Mouse (Mus musculus) heart, embryonic 10.5 days (tissue): ENCODE data around the gene Tagap. TPM values are rescaled to one million over a fixed set of nuclear protein-coding genes. Genes with fewer than 3 reads are reported as not detected.
A peak's percentile ranks its signal among the peaks of the same experiment; 100 is the strongest.
"Not testable (repeated sequence)": the region's sequence is repeated elsewhere in the genome, so short reads cannot be mapped to it uniquely, and the experiment has no call there.

Source experiments
- DNase-seq: peaks from one replicate; pipeline ENCODE4 v3.0.0-alpha.2; 2017; ENCODE audit warnings: low spot score
- H3K27ac ChIP-seq: fragments of 300-500 bp; sonication (generic); 2 replicates; pipeline ENCODE4 v1.5.1; 2016; ENCODE audit warnings: mild to moderate bottlenecking
- H3K27me3 ChIP-seq: fragments of 300-500 bp; sonication (generic); 2 replicates; pipeline ENCODE4 v1.6.1; 2016; ENCODE audit warnings: mild to moderate bottlenecking; ENCODE audit not compliant: poor library complexity, insufficient read depth, severe bottlenecking
- H3K36me3 ChIP-seq: fragments of 300-500 bp; sonication (generic); 2 replicates; pipeline ENCODE4 v1.6.1; 2016; ENCODE audit warnings: mild to moderate bottlenecking, moderate library complexity
- H3K4me1 ChIP-seq: fragments of 300-500 bp; sonication (generic); 2 replicates; pipeline ENCODE4 v1.6.1; 2016; ENCODE audit warnings: mild to moderate bottlenecking
- H3K4me3 ChIP-seq: fragments of 300-500 bp; sonication (generic); 2 replicates; pipeline ENCODE4 v1.5.1; 2016; ENCODE audit warnings: mild to moderate bottlenecking, moderate library complexity
- H3K9me3 ChIP-seq: fragments of 300-500 bp; sonication (generic); 2 replicates; pipeline ENCODE4 v1.6.1; 2016; ENCODE audit warnings: mild to moderate bottlenecking, moderate library complexity
- WGBS: fragments of 180-500 bp; shearing (Covaris S2); methylation state at CpG from one replicate; pipeline ENCODE4 v1.1.7; 2016; 5-methylcytosine and 5-hydroxymethylcytosine counted together
- polyA plus RNA-seq: library from polyadenylated mRNA; unstranded; fragments of >200 nt; fragmentation: Nextera tagmentation; extraction: Ambion mirVana; gene quantifications from 2 replicates; pipeline ENCODE4 v1.2.1, GENCODE M21; 2016

Tagap gene
- polyA plus RNA-seq, 1 experiment from 2014 or later, result 0.35 TPM

GRCm38 (mm10) chr17:7946053-7946627 is 20.3 kb downstream of the Tagap start:
- H3K27me3 ChIP-seq, H3K9me3 ChIP-seq, H3K4me1 ChIP-seq, H3K36me3 ChIP-seq, DNase-seq: not testable (repeated sequence)
- 0% methylated on average over 19 of the region's 27 CpGs for WGBS
- Histone ChIP-seq H3K27ac (0 out of 2 replicates have a peak overlapping the region, but pooled peaks have one; percentile 88), H3K4me3 (peak overlapping the region; percentile 62)

- H3K27ac ChIP-seq, H3K4me1 ChIP-seq, H3K4me3 ChIP-seq, H3K9me3 ChIP-seq, H3K36me3 ChIP-seq, H3K27me3 ChIP-seq, DNase-seq: not testable (repeated sequence)
- WGBS, result no CpG with 5 or more reads among the region's 4 CpGs
Observed at GRCm38 (mm10) chr17:7951333-7951732, 25.5 kb downstream of the Tagap start.

GRCm38 (mm10) chr17:7957242-7957641 is 31.4 kb downstream of the Tagap start:
- H3K4me3 ChIP-seq, H3K4me1 ChIP-seq, H3K36me3 ChIP-seq, DNase-seq, H3K27me3 ChIP-seq, H3K9me3 ChIP-seq, H3K27ac ChIP-seq: not testable (repeated sequence)
- WGBS, result 93% methylated on average over 9 of the region's 9 CpGs

GRCm38 (mm10) chr17:7963333-7963732 is 37.5 kb downstream of the Tagap start:
- not testable (repeated sequence) for DNase-seq, H3K27me3 ChIP-seq, H3K27ac ChIP-seq, H3K9me3 ChIP-seq, H3K36me3 ChIP-seq, H3K4me1 ChIP-seq, H3K4me3 ChIP-seq
- WGBS, result 57% methylated on average over 4 of the region's 4 CpGs

DNA sequence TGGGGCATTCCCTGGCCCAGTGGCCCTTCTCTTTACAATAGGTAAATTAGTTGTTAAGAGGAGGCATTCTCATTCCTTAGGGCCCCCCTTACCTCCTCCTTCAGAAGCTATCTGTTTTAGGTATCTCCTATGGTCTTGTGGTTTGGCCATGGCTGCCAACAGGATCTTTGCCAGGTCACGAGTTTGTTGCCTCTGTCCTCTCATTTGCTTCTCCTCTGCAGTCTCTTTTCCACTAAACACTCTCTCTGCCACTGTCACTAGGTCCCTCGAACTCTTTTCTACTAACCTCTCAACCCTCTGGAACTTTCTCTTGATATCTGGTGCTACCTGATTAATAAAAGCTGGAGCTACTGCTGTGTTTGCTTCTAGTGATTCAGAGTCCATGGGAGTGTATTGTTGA is 38.6 kb downstream of the Tagap start:
- not testable (repeated sequence) for H3K4me3 ChIP-seq, H3K36me3 ChIP-seq, H3K27ac ChIP-seq, DNase-seq, H3K4me1 ChIP-seq, H3K27me3 ChIP-seq, H3K9me3 ChIP-seq
- WGBS, result 85% methylated on average over 2 of the region's 2 CpGs

- not testable (repeated sequence) for H3K36me3 ChIP-seq, DNase-seq, H3K4me3 ChIP-seq, H3K4me1 ChIP-seq, H3K27ac ChIP-seq, H3K9me3 ChIP-seq, H3K27me3 ChIP-seq
- 78% methylated on average over 5 of the region's 5 CpGs for WGBS
Observed at GRCm38 (mm10) chr17:7968490-7968889, 42.7 kb downstream of the Tagap start.

DNA sequence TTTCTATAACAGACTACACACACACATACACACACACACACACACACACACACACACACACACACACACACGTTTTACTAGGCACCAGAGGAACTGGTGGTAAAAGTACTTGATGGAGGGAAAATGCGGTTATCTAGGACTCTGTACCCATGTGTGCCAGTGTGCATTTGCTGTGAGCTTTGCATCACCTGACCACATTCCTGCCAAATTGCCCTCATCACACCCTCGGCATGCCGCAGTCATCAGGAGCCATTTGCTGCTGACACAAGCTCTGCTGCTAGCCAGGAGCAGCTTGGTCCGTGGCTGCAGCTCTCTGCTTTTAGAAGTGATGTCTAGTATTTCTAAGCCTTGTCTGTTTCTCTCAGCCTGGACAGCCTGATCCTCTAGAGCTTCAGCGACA is 44.0 kb downstream of the Tagap start:
- not testable (repeated sequence) for H3K9me3 ChIP-seq, DNase-seq, H3K36me3 ChIP-seq, H3K4me3 ChIP-seq, H3K4me1 ChIP-seq, H3K27ac ChIP-seq, H3K27me3 ChIP-seq
- WGBS, result 51% methylated on average over 2 of the region's 6 CpGs

GRCm38 (mm10) chr17:7983484-7983883 is 57.7 kb downstream of the Tagap start:
- H3K27ac ChIP-seq, H3K4me3 ChIP-seq, H3K4me1 ChIP-seq, H3K27me3 ChIP-seq, H3K36me3 ChIP-seq, DNase-seq, H3K9me3 ChIP-seq: not testable (repeated sequence)
- 90% methylated on average over 1 of the region's 2 CpGs for WGBS

Other genes with a start within 250 kb of the Tagap start
- 0.48 and 0.60 TPM in 2 replicates for gene Fndc1, start 98.7 kb upstream of the Tagap start, polyA plus RNA-seq
- gene Rsph3a, start 19.6 kb downstream of the Tagap start, polyA plus RNA-seq, result 47.9 and 56.7 TPM in 2 replicates
- 0.10 TPM in 1 of 2 replicates, not detected in the other for gene Gm49673, start 221.8 kb downstream of the Tagap start, polyA plus RNA-seq
- gene Rnaset2a, start 222.1 kb downstream of the Tagap start, polyA plus RNA-seq, result 25.0 and 30.2 TPM in 2 replicates
- 24.9 and 30.8 TPM in 2 replicates for gene Fgfr1op, start 239.5 kb downstream of the Tagap start, polyA plus RNA-seq